Mouse (Mus musculus): Measurements from ENCODE around the gene Ctsq.
"Not testable (repeated sequence)": the region's sequence is repeated elsewhere in the genome, so short reads cannot be mapped to it uniquely, and the experiment has no call there.

The Ctsq gene

DNA sequence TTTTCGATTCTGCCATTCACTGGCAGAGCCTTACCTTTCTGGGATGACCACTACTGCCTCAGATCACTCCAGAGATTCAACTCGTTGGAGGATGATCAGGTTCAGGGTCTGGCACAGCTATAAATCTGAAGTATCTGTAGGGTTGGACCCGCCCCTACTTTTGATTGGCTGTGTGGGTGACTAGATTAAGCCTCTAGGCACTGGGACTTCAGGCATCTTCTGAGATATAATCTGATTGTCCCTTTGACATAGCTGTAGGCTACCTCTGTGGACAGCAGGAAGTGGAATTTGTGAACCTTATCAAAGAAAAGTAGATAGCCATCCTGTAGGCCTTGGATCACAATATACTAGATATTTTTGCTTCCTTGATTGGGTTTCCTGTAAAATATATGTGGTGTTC is at the start of gene Ctsq:
Gene Ctsq (minus strand): TSS at position 101 of the 400 bp plus-strand sequence.
- DNase-seq (ENCODE audit: low spot score in 2 of 2) = no peak

DNA sequence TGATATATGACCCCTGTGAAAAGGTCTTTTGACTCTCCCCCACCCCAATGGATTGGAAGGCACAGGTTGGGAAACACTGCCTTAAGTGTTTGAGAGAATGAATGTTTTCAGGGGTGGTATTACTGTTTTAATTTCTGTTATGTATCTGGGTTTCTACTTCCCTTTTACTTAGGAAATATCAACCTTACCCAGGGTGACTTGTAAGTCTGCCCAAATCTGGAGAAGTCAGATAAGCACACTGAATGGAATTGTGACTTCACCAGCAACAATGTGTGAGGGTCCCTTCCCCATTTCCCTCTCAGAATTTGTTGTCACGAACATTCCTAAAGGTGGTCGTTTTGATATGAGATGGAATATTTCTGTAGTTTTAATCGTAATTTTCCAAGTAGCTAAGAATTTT is 17.6 kb downstream of the Ctsq start:
- DNase-seq (ENCODE audit: low spot score in 2 of 2) = no peak

DNA sequence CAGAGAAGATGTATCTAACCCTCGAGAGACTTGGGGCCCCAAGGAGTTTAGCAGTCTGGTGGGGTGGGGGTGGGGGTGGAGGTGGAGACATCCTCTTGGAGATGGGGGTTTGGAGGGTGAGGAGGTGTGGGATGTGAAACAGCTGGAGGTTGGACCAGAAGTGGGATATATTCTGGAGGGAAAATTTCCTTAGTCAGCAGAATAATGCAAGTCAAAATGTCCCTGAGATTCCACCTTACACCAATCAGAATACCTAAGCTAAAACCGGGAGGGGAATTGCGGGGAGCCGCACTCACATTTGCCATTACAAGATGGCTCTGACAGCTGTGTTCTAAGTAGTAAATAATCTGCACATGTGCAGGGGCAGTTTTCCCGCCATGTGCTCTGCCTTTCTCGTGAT is 18.6 kb downstream of the Ctsq start:
- DNase-seq (ENCODE audit: low spot score in 2 of 2) = no peak

- no peak for DNase-seq (ENCODE audit: low spot score in 2 of 2)
Observed at GRCm38 (mm10) chr13:61010171-61010570, 30.3 kb downstream of the Ctsq start.

- no peak for DNase-seq (ENCODE audit: low spot score in 2 of 2)
Observed at GRCm38 (mm10) chr13:61005859-61006258, 34.6 kb downstream of the Ctsq start, which contains the start of gene Ctsj. Ctsj (minus strand) TSS chr13:61005959.

DNA sequence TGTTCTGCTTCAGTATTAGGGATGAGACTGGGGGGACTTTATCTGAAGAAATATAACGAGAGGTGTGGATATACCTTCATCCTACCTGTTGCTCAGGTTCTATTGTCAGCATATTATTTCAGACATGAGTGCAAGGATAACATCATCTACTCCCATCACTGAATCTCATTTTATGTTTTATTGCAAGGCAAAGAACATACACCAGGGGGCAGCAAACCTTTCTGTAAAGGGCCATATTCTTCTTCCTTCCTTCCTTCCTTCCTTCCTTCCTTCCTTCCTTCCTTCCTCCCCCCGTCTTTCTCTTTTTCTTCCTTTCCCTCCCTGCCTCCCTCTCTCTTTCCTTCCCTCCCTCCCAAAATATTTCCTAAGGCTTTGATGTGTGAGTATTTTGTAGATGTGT is 42.8 kb downstream of the Ctsq start:
- no peak for DNase-seq (ENCODE audit: low spot score in 2 of 2)

DNA sequence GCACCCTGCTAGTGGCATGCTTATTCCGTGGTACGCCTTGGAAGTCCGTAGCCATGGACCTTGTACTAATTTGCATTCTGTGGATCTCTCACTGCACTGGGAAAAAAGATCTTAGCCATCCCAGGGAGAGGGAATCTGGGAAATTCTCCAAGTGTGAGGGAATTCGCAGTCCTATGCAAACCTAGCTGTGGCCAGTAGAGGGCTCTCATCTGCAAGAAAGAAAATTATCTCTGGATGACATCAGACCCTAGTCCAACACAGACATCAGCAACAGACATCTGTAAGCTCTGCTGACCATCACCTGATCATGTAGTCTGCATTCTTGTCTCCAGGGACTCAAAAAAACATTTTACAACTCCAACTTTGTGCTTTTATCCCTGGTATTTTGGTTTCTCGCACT is 53.5 kb downstream of the Ctsq start:
- not testable (repeated sequence) for DNase-seq (ENCODE audit: low spot score in 2 of 2)
